Mouse (Mus musculus) forebrain, embryonic 11.5 days (tissue): ENCODE results near the gene Gm49384. TPM values are rescaled to one million over a fixed set of nuclear protein-coding genes. Genes with fewer than 3 reads are reported as not detected.
A peak's percentile ranks its signal among the peaks of the same experiment; 100 is the strongest.

Experiments
- ATAC-seq: fragments of 200-750 bp; cut with Nextera tagmentation; replicated peaks from 2 replicates; pipeline ENCODE4 v1.8.0; 2017; ENCODE audit warnings: moderate TSS enrichment; ENCODE audit not compliant: low FRiP score
- DNase-seq: peaks from one replicate; pipeline ENCODE4 v3.0.0-alpha.2; 2017; ENCODE audit warnings: low spot score
- H3K27ac ChIP-seq: fragments of 300-500 bp; sonication (generic); 2 replicates; pipeline ENCODE4 v1.5.1; 2014; ENCODE audit warnings: low read depth, low read length
- H3K27me3 ChIP-seq: fragments of 300-500 bp; sonication (generic); 2 replicates; pipeline ENCODE4 v1.6.1; 2014; ENCODE audit warnings: mild to moderate bottlenecking, low read length, mixed read lengths; ENCODE audit not compliant: control insufficient read depth, insufficient read depth
- H3K36me3 ChIP-seq: fragments of 300-500 bp; sonication (generic); 2 replicates; pipeline ENCODE4 v1.6.1; 2014; ENCODE audit warnings: mild to moderate bottlenecking, low read length, moderate library complexity, mixed read lengths; ENCODE audit not compliant: control insufficient read depth, insufficient read depth
- H3K4me1 ChIP-seq: fragments of 300-500 bp; sonication (generic); replicated peaks from 2 replicates; pipeline ENCODE4 v1.6.1; 2014; ENCODE audit warnings: low read length, mixed read lengths; ENCODE audit not compliant: control insufficient read depth, insufficient read depth
- H3K4me2 ChIP-seq: fragments of 300-500 bp; sonication (generic); 2 replicates; pipeline ENCODE4 v1.6.1; 2014; ENCODE audit warnings: low read depth, mild to moderate bottlenecking, low read length, moderate library complexity, mixed read lengths; ENCODE audit not compliant: severe bottlenecking
- H3K4me3 ChIP-seq: fragments of 300-500 bp; sonication (generic); 2 replicates; pipeline ENCODE4 v1.5.1; 2014; ENCODE audit warnings: low read depth, low read length
- H3K9ac ChIP-seq: fragments of 300-500 bp; sonication (generic); 2 replicates; pipeline ENCODE4 v1.6.1; 2014; ENCODE audit warnings: low read length
- H3K9me3 ChIP-seq: fragments of 300-500 bp; sonication (generic); 2 replicates; pipeline ENCODE4 v1.6.1; 2016; ENCODE audit warnings: low read length, mixed read lengths; ENCODE audit not compliant: control insufficient read depth
- WGBS: fragments of 180-500 bp; shearing (Covaris S2); extraction: QIAGEN DNeasy Blood & Tissue Kit; methylation state at CpG from one replicate; pipeline ENCODE4 v1.1.7; 2014; 5-methylcytosine and 5-hydroxymethylcytosine counted together
- polyA plus RNA-seq: library from polyadenylated mRNA; unstranded; fragments of >200 nt; fragmentation: Nextera tagmentation; extraction: Ambion mirVana; gene quantifications from 2 replicates; pipeline ENCODE4 v1.2.1, GENCODE M21; 2014

Gm49384 gene
- polyA plus RNA-seq, 1 experiment from 2014 or later = 46.6 TPM

GRCm38 (mm10) chr12:69183583-69184308 is 20.3 kb downstream of the Gm49384 start, which contains the start of the genes Rpl36al and Mgat2:
Gene Rpl36al, minus strand, starts transcription at chr12:69184083.
Gene Mgat2, plus strand, starts transcription at chr12:69184157.
- ATAC-seq (peak; percentile 100), DNase-seq (peak; percentile 99)
- peak within 1 kb of the TSS; percentile 87 for H3K4me3 ChIP-seq
- WGBS = under 1% methylated on average over 82 of the region's 84 CpGs
- peak within 1 kb of the TSS; percentile 66 for H3K27ac ChIP-seq
- peaks cover 7% of the 10 kb centered on the region; the same call in 1 of the 2 replicates for H3K4me1 ChIP-seq
- peak within 1 kb of the TSS; percentile 98 for H3K4me2 ChIP-seq
- peak within 1 kb of the TSS; percentile 90 for H3K9ac ChIP-seq
- no peaks in the 10 kb centered on the region for H3K9me3 ChIP-seq
- H3K36me3 ChIP-seq = no peaks in the 10 kb centered on the region; the same call in 1 of the 2 replicates
- no peaks in the 10 kb centered on the region for H3K27me3 ChIP-seq

- Histone ChIP-seq H3K4me2 (no peak overlapping the region), H3K27ac (no peak overlapping the region), H3K9me3 (no peaks in the 10 kb centered on the region), H3K27me3 (no peaks in the 10 kb centered on the region), H3K4me3 (no peak overlapping the region), H3K4me1 (peaks cover 7% of the 10 kb centered on the region; the same call in 1 of the 2 replicates), H3K36me3 (no peaks in the 10 kb centered on the region; the same call in 1 of the 2 replicates), H3K9ac (no peak overlapping the region)
- ATAC-seq (no peak), DNase-seq (no peak)
- 83% methylated on average over 4 of the region's 4 CpGs for WGBS
These were observed 22.3 kb downstream of the Gm49384 start for GRCm38 (mm10) chr12:69181800-69182199.

- no peaks in the 10 kb centered on the region for H3K27me3 ChIP-seq
- no peaks in the 10 kb centered on the region; the same call in 1 of the 2 replicates for H3K36me3 ChIP-seq
- H3K4me1 ChIP-seq = no peaks in the 10 kb centered on the region
- DNase-seq (no peak), ATAC-seq (no peak)
- H3K9ac ChIP-seq = no peak overlapping the region
- 72% methylated on average over 12 of the region's 12 CpGs for WGBS
- H3K4me2 ChIP-seq = no peak overlapping the region
- no peak overlapping the region for H3K4me3 ChIP-seq
- no peak overlapping the region for H3K27ac ChIP-seq
- H3K9me3 ChIP-seq = no peaks in the 10 kb centered on the region
These were observed 24.7 kb downstream of the Gm49384 start for GRCm38 (mm10) chr12:69179371-69179770.

GRCm38 (mm10) chr12:69177526-69177925 is 26.5 kb downstream of the Gm49384 start:
- Histone ChIP-seq H3K27me3 (no peaks in the 10 kb centered on the region), H3K9ac (no peak overlapping the region), H3K4me1 (no peaks in the 10 kb centered on the region), H3K36me3 (no peaks in the 10 kb centered on the region; the same call in 1 of the 2 replicates), H3K27ac (no peak overlapping the region), H3K4me2 (no peak overlapping the region), H3K4me3 (no peak overlapping the region), H3K9me3 (no peaks in the 10 kb centered on the region)
- no peak for DNase-seq
- ATAC-seq = no peak
- 90% methylated on average over 3 of the region's 3 CpGs for WGBS

GRCm38 (mm10) chr12:69175975-69176374 is 28.1 kb downstream of the Gm49384 start:
- no peak overlapping the region for H3K4me2 ChIP-seq
- DNase-seq = no peak
- ATAC-seq = no peak
- no peaks in the 10 kb centered on the region for H3K27me3 ChIP-seq
- H3K4me1 ChIP-seq = no peaks in the 10 kb centered on the region
- no peak overlapping the region for H3K9ac ChIP-seq
- H3K27ac ChIP-seq = no peak overlapping the region
- H3K4me3 ChIP-seq = no peak overlapping the region
- H3K9me3 ChIP-seq = no peaks in the 10 kb centered on the region
- 91% methylated on average over 3 of the region's 3 CpGs for WGBS
- H3K36me3 ChIP-seq = no peaks in the 10 kb centered on the region; the same call in 1 of the 2 replicates

GRCm38 (mm10) chr12:69171307-69171706 is 32.8 kb downstream of the Gm49384 start:
- Histone ChIP-seq H3K27ac (no peak overlapping the region), H3K9ac (no peak overlapping the region), H3K4me1 (no peaks in the 10 kb centered on the region; the same call in 1 of the 2 replicates), H3K27me3 (no peaks in the 10 kb centered on the region), H3K9me3 (no peaks in the 10 kb centered on the region), H3K36me3 (no peaks in the 10 kb centered on the region; the same call in 1 of the 2 replicates), H3K4me2 (no peak overlapping the region), H3K4me3 (no peak overlapping the region)
- 89% methylated on average over 2 of the region's 2 CpGs for WGBS
- DNase-seq = no peak
- ATAC-seq = no peak

- peak; percentile 90 for DNase-seq
- WGBS = under 1% methylated on average over 40 of the region's 40 CpGs
- ATAC-seq = peak; percentile 94
- Histone ChIP-seq H3K9ac (peak within 1 kb of the TSS; percentile 71), H3K36me3 (no peaks in the 10 kb centered on the region), H3K4me3 (peak within 1 kb of the TSS; percentile 82), H3K4me2 (peak within 1 kb of the TSS; percentile 86), H3K4me1 (no peaks in the 10 kb centered on the region; the same call in 1 of the 2 replicates), H3K27ac (peak within 1 kb of the TSS; percentile 59; the same call in 1 of the 2 replicates), H3K9me3 (no peaks in the 10 kb centered on the region), H3K27me3 (no peaks in the 10 kb centered on the region)
These were observed 35.5 kb downstream of the Gm49384 start, which contains the start of gene Lrr1 for GRCm38 (mm10) chr12:69168461-69169106. Gene Lrr1, plus strand, starts transcription at chr12:69168814.

GRCm38 (mm10) chr12:69167656-69168460 is 36.2 kb downstream of the Gm49384 start:
- peak overlapping the region; percentile 71 for H3K9ac ChIP-seq
- peak overlapping the region; percentile 82 for H3K4me3 ChIP-seq
- DNase-seq = no peak
- H3K4me2 ChIP-seq = peak overlapping the region; percentile 86
- H3K27ac ChIP-seq = no peak overlapping the region
- H3K27me3 ChIP-seq = no peaks in the 10 kb centered on the region
- peak; percentile 59 for ATAC-seq
- no peaks in the 10 kb centered on the region for H3K9me3 ChIP-seq
- no peaks in the 10 kb centered on the region; the same call in 1 of the 2 replicates for H3K4me1 ChIP-seq
- no peaks in the 10 kb centered on the region for H3K36me3 ChIP-seq
- WGBS = 9% methylated on average over 18 of the region's 18 CpGs
